Mouse (Mus musculus): ENCODE data around the gene Slc35g3.

- no peak for TF ChIP-seq HCFC1 (IDR thresholded peaks at IDR 0.05; ENCODE audit: borderline replicate concordance, insufficient read depth, low read length)
- TF ChIP-seq ZC3H11A (IDR thresholded peaks at IDR 0.05; ENCODE audit: borderline replicate concordance, low read depth, low read length) = no peak
Observed at GRCm38 (mm10) chr11:69752686-69753085, 9.1 kb downstream of the Slc35g3 start.

Measured in ES-E14 (cell line).